Mouse (Mus musculus): ENCODE data around the gene Imp3.
"Not testable (repeated sequence)": the region's sequence is repeated elsewhere in the genome, so short reads cannot be mapped to it uniquely, and the experiment has no call there.

DNA sequence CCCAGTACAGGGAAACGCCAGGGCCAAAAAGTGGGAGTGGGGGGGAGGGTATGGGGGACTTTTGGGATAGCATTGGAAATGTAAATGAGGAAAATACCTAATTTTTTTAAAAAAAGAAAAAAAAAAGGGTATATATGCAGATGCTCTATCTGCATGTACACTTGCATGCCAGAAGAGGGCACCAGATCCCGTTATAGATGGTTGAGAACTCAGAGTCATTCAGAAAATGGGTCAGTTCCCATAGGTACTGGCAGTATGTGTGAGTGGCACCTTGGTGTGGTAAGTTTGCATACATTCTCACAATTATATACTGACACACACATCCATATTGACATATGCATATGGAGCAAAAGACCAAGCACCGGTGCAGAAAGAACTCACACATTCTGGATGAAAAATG lies 10.2 kb downstream of the Imp3 start:
- TF ChIP-seq CTCF (IDR thresholded peaks at IDR 0.05; ENCODE audit: control insufficient read depth, insufficient read depth, low read length); POLR2A (IDR thresholded peaks at IDR 0.05; ENCODE audit: borderline replicate concordance, control insufficient read depth, low read depth, low read length): not testable (repeated sequence)

Measured in bone marrow, adult 2 months (tissue).